Mouse (Mus musculus): ENCODE measurements around the gene Yipf4.

GRCm38 (mm10) chr17:74458711-74459408 lies 30.4 kb upstream of the Yipf4 start, which contains the start of gene Nlrc4:
- TF ChIP-seq POLR2A (IDR thresholded peaks at IDR 0.05; ENCODE audit: extremely low read depth, insufficient read depth, low read length) (no peak), CTCF (IDR thresholded peaks at IDR 0.05; ENCODE audit: extremely low read depth, insufficient read depth, low read length) (no peak)

Measured in cortical plate, adult 2 months (tissue).